Mouse (Mus musculus): ENCODE results near the gene Junb. TPM values are rescaled to one million over a fixed set of nuclear protein-coding genes. Genes with fewer than 3 reads are reported as not detected.

Junb gene
- total RNA-seq, 2 experiments from 2014 or later = 51.5 to 65.4 TPM

DNA sequence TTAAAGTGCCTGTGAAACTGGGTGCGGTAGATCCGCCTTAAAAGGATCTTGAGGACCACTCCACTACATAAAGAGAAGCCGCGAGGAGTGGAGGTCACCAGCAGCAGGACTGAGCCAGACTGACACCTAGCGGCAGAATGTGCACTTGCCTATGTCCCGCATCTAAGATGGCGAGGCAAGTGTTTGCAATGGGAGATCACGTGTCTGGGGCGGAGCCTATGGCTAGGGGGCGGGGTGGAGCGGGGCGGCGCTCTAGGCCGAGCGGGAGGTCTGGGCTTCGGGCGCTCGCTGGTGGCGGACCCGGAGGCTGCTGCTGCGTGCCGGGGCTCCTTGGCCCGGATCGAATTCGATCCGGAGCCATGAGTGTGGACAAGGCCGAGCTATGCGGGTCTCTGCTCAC is 11.8 kb upstream of the Junb start, which contains the start of gene Hook2:
Gene Hook2 (plus strand): TSS at position 255 of the 400 bp plus-strand sequence.
- DNase-seq (ENCODE audit: low spot score in 2 of 2) = peak; percentile 98 to 99
- intact Hi-C loops (cut with DNase I) = loop anchor here (1.0 kb wide), 1 partner anchor 14 kb away; no protein-coding TSS in a partner anchor

DNA sequence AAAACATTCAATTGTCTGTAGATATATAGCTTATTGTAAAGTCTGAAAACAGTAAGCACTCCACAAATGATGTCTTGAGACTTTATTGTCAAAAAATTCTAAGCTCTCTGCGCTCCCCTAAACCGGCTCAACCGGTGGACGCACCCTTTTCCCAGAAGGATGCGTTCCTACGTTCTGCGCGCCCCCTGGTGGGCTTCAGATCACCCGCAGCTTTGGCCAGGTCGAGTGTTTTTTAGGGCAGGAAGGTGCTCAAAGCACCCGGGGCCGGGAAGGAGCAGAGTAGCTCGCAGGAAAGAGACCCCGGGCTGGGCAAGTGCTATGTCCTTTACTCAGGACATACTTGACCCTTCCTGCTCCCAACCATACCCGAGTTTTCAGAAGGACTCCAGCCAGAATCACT is 11.3 kb upstream of the Junb start:
- intact Hi-C loops (cut with DNase I) = loop anchor here (1.0 kb wide), 1 partner anchor 14 kb away; no protein-coding TSS in a partner anchor
- peak; percentile 89 to 91 for DNase-seq (ENCODE audit: low spot score in 2 of 2)

DNA sequence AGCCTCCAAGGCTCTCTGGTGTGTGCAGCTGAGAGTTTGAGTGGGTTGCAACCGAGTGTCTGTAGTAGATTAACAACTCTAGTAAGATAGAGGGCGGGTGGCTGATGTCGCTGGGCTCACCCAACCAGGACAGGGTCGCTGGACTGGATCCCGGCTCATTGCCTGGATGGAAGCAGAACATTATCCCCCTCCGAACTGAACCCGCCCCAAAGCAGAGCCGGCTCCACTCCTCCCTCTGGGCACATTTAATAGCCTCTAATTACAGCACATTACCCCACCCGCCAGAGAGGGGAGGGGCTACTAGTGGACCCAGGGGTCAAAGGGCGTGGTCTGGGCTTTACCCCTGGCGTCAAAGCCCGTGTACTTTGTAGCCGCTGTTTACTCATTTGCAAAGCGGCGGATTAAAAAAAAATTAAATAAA is 10.8 kb upstream of the Junb start:
- no peak for DNase-seq (ENCODE audit: low spot score in 2 of 2)
- intact Hi-C loops (cut with DNase I) = no loop called here

DNA sequence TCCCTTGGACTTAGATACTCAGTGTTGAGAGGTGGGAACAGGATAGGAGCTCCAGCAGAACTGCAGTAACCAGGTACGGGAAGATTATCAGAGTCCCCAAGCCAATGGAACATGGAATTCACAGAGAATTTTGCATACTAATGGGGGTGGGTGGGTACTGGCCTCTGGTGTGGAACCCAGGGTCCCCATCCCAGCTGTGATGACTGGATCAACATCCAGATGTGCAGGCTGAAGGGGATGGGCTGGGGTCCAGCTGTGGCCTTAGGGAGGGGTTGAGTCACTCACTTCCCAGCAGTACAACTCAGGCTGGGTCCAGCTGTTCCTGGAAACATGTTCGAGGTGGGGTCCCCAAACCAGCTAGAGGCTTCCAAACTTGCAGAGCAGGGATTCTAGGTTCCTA is 9.4 kb upstream of the Junb start:
- intact Hi-C loops (cut with DNase I) = no loop called here
- DNase-seq (ENCODE audit: low spot score in 2 of 2) = no peak

DNA sequence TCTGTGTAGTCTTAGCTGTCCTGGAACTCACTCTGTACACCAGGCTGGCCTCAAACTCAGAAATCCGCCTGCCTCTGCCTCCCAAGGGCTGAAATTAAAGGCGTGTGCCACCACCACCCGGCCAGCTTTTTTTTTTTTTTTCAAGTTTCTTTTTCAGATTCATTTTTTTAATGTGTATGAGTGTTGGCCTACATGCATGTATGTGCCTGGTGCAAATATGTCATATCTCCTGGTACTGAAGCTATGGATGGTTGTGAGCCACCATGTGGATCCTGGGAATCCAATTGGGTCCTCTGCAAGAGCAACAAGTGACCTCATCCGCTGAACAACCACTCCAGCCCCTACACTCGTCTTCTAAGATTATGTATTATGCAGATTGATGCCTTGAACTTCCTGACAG is 8.9 kb upstream of the Junb start:
- no peak for DNase-seq (ENCODE audit: low spot score in 2 of 2)
- intact Hi-C loops (cut with DNase I) = no loop called here

DNA sequence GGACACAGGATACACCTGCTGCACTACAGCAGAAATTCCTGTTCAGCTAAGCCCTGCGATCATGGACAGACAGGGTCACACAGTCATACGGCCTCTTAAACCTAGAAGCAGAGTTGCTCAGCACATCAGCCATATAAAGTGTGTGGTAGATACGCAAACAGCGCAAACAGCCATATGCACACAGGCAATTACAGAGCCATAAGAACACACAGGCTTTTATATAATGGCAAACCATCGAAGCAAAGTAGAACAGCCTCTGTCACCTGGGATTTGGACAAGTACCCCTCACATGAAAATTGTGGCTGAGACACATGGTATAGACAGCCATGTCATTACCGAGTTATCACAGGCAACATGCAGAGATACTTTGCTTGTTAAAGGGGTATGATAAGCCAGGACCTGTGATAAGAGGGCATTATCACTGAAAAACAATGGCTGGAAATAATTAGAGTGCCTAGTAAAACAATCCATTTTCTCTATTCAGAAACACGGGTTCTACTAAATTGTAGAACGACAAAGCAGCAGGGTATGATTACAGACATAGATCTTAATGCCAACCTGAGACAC is 7.9 kb upstream of the Junb start:
- intact Hi-C loops (cut with DNase I) = no loop called here
- DNase-seq (ENCODE audit: low spot score in 2 of 2) = no peak

DNA sequence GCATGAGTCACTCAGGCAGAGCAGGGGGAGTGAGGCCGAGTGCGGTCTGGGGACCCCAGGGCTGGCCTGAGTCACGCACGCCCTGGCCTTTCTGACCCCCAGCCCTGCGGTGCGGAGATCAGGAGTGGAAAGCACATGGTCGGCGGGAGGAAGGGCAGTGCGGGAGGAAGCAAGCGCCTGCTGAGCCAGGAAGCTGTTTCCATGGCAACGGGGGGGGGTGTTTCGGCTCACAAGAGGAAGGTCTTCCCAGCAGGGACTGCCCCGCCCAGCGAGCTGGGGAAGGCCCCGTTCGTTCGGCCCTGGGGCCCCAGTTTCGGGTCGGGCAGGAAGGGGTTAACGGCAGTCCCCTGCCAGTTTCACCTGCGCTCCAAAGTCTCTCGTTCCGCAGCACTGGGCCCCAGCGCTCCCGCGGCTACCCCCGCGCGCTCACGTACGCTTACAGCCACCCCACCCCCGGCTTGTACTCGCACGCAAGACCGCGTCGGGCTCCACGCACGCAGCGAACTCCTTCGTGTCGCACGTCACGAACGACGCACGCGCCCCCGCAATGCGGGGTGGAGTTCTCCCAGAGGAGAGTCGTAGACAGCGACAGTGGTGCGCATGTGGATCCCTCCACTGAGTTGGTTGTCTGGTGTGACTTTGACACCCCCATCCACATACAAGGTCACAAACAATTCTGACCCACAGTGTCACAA is 7.3 kb upstream of the Junb start:
- intact Hi-C loops (cut with DNase I) = no loop called here
- DNase-seq (ENCODE audit: low spot score in 2 of 2) = peak; percentile 94 to 97

DNA sequence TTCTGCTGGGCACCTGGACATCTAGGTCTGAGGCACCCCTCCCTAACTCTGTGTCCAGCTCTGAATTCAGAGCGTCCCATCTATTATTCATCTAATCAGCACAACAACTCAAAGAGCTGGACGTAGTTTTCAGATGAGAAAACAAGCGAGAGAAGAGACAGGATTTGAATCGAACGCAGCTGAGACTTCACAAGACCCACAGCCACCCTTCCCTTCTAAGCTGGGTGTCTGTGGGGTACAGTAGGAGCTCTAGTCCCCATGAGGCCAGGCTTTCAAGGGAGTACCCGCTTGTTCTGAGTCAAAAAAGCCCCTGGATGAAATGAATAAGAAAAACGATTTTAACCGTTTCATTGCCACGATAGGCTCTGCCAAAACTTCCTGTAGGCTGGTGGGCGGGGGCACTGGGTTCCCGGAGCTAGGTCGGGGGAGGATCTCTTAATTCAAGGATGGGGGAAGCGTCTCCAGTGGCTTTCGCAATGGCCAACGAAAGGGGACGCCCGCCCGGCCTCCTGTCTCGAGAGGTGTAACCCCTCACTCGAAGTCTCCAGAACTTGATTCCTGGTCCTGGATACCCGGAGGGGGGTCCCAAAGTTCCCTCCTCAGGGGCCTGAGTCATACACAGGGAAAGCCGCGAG is 6.6 kb upstream of the Junb start:
- intact Hi-C loops (cut with DNase I) = no loop called here
- no peak for DNase-seq (ENCODE audit: low spot score in 2 of 2)

DNA sequence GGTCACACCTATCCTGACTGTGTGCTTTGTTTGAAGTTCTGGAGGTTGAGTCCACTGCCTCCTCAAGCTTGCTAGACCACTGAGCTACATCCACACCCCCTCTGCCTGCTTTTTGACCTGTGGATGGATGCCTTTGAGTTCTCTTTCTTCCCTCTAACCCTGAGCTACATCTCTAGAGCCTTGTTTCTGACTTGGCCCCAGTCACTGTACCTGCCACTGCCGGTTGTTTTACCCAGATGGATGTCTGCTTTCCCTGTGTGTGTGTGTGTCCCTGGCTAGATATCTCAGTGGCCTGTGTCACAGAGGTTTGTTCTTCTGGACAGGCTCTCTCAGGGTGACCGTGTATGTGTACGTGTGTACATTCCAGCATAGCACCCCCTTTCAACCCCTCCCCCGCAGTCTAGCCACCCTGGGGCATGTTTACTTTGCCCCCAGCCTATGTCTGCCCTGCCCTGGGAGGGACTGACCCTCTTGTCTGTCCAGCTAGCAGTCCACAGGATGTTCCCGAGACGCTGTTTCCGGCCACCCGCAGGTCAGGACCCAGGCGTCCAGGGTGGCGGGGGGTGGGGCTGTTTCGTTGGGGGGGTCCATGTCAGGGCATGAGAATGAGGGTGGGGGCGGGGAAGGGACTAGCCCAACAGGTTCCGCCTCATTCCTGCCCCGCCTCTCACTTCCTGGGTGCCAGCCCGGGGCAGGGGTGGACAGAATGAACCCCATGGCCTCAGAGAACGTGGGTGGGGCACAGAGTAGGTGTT is 6.0 kb upstream of the Junb start:
- intact Hi-C loops (cut with DNase I) = no loop called here
- DNase-seq (ENCODE audit: low spot score in 2 of 2) = no peak

DNA sequence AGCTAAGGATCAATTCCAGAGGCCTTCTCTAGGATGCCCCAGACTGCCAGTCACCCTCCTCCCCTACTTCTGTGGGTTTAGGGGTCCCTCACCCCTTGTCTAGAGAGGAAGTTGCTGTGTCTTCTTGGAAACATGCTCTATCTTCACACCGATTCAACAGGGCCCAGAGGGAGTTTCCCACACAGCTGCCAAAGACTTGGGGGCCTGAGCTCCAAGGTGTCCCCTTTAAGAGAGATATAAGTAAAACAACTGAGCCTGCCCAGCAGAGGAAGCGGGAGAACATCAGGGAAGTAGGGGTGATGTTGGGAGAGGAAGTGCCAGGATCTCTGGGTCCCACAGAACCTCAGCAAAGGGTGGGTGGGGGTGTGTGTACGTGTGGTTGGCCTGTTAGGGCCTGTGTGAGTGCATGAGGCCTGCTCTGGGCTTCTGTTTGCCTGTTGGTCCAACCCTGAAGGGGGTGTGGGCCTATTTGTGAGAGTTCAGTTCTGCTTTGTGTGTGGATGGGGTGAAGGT is 4.0 kb upstream of the Junb start:
- intact Hi-C loops (cut with DNase I) = no loop called here

DNA sequence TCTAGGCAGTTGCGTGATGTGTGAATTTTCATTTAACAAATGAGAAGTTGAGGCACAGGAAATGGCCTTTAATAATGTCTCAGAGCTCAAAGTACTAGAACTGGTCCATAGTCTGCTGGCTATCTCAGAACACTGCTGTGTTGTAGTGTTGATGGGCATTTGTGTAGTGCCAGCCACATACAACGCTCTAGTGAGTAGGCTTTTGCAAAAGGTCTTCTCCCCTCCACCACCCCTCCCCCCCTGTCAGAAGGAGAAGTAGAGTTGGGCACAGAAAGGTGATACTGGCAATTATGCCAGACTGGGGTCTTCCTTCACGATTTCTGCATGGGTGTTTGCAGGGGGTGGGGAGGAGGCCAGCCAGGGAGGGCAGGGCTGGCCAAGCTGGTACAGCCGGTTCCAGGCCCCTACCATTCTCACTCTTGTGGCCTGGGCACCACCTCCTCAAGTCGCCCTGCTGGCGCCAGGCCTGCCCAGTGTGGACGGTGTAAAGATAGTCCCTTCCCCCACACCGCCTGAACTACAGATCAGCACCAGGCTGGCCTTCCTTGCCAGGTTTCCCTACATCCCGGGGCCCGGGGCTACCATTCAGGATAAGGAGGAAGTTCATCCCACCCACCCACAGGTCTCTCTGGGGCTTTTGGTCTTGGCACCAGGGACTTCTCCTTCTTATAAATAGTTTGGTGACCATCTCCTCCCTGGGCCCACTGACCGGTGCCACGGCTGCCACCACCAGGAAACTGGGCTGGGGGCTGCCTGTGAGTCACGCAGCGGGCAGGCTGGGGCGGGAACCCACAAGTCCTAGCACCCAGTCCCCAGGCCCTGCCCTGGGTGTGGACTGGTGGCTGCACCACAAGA is 3.4 kb upstream of the Junb start:
- intact Hi-C loops (cut with DNase I) = no loop called here
- no peak for DNase-seq (ENCODE audit: low spot score in 2 of 2)

More for the DNA sequence above, 4.0 kb upstream of the Junb start:
- DNase-seq (ENCODE audit: low spot score in 2 of 2) = no peak

DNA sequence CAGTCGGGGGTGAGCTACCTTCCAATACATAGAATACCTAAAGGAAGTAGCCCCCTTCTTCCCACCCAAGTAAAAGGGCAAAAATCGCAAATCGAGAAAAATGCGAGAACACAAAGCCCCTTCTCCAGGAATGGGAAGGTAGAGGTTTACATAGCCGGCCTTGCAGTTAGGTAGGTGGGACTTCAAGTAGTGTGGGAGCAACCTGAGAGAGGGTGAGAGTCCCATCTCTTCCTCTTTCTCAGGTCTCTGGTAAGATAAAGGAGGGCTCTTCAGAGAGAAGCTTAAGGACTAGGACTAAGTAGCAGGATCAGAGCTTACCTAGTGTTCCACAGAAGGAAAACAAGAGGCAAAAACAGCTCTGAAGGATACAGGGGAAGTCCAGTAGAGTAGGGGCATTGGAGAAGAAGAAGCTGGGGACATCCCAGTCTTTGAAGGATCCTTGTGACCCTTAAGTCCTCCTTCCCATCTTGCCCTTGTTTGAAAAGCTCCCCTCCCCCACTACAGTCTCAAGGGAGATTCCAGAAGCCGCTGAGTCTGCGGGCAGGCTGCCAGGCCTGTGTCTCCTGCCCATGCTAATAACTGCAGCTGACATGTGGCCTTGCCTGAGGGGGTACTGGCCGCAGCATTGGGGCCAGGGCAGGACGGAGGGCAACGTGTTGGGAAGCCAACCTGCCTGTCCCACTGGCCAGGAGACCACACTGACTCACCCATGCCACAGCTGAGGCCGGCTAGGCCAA is 2.3 kb upstream of the Junb start:
- intact Hi-C loops (cut with DNase I) = no loop called here
- DNase-seq (ENCODE audit: low spot score in 2 of 2) = peak; percentile 70 to 82

DNA sequence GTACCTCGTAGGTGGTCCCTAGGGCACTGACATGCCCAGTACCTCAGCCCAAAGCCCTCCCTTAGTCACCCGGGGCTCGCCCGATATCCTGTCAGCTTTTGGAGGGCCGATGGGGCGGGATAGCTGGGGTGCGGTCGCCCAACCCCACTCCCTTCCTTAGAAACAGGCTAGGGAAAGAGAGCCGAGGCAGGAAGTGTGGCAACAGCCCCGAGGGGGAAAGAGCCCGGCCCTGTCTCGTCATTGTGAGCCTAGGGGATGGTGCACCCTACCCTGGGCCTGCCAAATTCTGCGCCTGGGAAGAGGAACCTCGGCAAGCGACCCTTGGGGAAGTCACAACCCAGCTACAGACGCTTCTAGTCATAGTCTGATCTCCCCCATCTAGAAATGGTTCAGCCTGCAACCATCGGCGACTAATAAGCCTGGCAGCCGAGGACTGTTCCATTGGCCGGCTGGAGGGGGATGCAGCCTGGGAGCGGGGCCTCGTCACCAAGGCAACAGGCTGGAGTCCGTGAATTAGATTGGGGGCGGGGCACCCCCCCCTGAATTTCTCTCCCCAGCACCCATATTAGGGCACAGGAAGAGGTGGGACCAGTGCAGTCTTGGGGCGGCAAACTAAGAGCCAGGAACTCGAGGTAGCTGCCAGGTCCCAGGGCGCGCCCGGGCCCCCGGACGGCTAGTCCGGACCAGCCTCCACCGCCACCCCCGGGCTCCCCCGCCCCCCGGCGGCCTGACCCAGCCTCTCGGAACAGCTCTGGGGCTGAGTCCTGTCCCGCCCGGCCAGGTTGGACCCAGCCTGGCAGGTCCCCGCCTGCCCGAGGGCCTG is 1.3 kb upstream of the Junb start:
- intact Hi-C loops (cut with DNase I) = no loop called here
- DNase-seq (ENCODE audit: low spot score in 2 of 2) = peak; percentile 92 to 96

DNA sequence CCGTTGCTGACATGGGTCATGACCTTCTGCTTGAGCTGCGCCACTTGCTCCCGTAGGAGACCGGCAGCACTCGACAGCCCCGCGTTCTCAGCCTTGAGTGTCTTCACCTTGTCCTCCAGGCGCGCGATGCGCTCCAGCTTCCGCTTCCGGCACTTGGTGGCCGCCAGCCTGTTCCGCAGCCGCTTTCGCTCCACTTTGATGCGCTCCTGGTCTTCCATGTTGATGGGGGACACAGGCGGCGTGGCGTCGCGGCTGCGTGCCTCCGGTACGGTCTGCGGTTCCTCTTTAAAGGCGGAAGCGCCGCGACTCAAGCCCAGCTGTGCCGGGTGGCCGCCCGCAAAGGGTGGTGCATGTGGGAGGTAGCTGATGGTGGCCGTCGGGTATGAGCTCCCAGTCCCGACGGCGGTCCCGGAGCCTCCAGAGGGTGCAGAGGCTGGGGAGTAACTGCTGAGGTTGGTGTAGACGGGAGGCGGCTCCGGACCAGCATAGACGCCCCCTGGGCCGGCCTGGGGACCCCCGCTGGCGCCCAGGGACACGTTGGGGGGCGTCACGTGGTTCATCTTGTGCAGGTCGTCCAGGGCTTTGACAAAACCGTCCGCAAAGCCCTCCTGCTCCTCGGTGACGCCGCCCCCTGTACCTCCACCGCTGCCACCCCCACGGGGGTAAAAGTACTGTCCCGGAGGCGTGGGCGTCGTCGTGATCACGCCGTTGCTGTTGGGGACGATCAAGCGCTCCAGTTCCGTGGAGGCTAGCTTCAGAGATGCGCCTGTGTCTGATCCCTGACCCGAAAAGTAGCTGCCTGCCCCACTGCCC is 877 bp downstream of the Junb start:
- intact Hi-C loops (cut with DNase I) = no loop called here
- peak; percentile 64 to 76 for DNase-seq (ENCODE audit: low spot score in 2 of 2)

DNA sequence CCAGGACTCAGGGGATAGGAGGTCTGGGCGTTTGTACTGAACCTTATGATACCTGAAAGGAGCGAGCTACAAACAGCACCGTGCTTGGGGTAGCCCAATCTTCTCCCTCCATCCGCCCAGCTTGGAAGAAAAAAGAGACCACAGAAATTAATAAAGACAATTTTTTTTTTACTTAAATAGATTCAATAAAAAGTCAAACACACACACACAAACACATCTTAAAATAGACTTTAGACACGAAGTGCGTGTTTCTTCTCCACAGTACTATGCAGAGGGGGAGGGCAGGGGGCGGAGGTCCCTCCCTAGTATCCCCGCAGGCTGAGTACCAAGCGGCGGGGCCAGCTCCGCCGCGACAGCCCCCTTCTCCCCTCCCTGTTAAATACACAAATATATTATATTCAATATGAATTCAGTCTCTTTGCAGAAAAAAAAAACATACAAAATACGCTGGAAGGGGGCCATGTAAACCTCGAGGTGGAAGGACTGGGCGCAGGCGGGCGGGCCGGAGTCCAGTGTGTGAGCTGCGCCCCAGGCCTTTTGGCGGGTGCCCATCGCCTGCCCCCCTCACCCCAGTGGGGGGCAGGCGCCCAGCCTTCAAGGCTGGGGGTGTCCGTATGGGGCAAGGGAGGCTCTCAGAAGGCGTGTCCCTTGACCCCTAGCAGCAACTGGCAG is 1.6 kb downstream of the Junb start:
- intact Hi-C loops (cut with DNase I) = loop anchor here (1.0 kb wide), 1 partner anchor 13 kb away; the partner anchor contains the start of gene Hook2
- DNase-seq (ENCODE audit: low spot score in 2 of 2) = no peak

Data from left cerebral cortex, postnatal 14 days (tissue).